Mouse (Mus musculus) brain, embryonic 14.5 days (tissue): ENCODE results near the gene Macf1.

Experiments
- CTCF ChIP-seq: fragments of 200-500 bp; IDR thresholded peaks from 2 replicates; pipeline ENCODE4 v1.5.1; 2012; ENCODE audit warnings: inconsistent platforms, mild to moderate bottlenecking, moderate library complexity, borderline replicate concordance; ENCODE audit not compliant: insufficient read depth, insufficient read length; ENCODE audit errors: extremely low read depth
- POLR2A ChIP-seq: fragments of 200-500 bp; IDR thresholded peaks from 2 replicates; pipeline ENCODE4 v1.6.1; 2012; ENCODE audit warnings: mild to moderate bottlenecking, inconsistent platforms, borderline replicate concordance; ENCODE audit not compliant: poor library complexity, insufficient read depth, insufficient read length, severe bottlenecking; ENCODE audit errors: extremely low read depth

DNA sequence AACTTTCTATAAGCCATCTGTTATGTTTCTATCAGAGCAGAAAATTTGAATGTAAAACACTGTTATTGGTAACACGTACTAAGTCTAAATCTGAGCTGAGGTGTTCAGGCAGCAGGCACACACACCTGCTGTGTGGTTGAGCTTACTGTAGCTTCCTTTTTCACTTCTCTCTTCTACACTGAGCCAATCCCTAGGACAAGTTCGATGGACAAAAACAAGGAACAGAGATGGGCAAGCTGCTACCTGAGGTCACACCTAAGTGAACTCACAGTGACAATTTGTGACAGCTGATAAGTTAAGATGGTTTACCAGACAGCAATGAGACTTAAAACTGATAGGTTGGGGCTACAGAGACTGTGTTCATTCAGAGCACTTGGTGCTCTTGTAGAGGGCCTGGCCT lies 125.7 kb downstream of the Macf1 start:
- TF ChIP-seq CTCF (no peak), POLR2A (no peak)
